Mouse (Mus musculus) liver, adult 2 months (tissue): Measurements from ENCODE around the gene Eif4ebp2. TPM values are rescaled to one million over a fixed set of nuclear protein-coding genes. Genes with fewer than 3 reads are reported as not detected.

ENCODE experiments used
- DNase-seq: peaks from one replicate; pipeline ENCODE4 v3.0.0-alpha.2; 2011; ENCODE audit warnings: low read depth, low spot score; ENCODE audit errors: extremely low read depth
- H3K27ac ChIP-seq: fragments of 200-500 bp; replicated peaks from 2 replicates; pipeline ENCODE4 v1.5.1; 2012; ENCODE audit warnings: low read depth, mild to moderate bottlenecking, control low read depth, inconsistent platforms, low read length; ENCODE audit not compliant: insufficient read depth
- H3K27me3 ChIP-seq: fragments of 200-500 bp; 2 replicates; pipeline ENCODE4 v1.6.1; 2012; ENCODE audit warnings: mild to moderate bottlenecking, moderate library complexity, low read length, inconsistent platforms; ENCODE audit not compliant: control insufficient read depth, insufficient read depth
- H3K36me3 ChIP-seq: fragments of 200-500 bp; 2 replicates; pipeline ENCODE4 v1.6.1; 2012; ENCODE audit warnings: low read length, inconsistent platforms; ENCODE audit not compliant: control insufficient read depth, insufficient read depth
- H3K4me1 ChIP-seq: fragments of 200-500 bp; 2 replicates; pipeline ENCODE4 v1.6.1; 2011; ENCODE audit warnings: low read length; ENCODE audit not compliant: control insufficient read depth, insufficient read depth
- H3K4me3 ChIP-seq: fragments of 200-500 bp; 2 replicates; pipeline ENCODE4 v1.5.1; 2011; ENCODE audit warnings: low read depth, mild to moderate bottlenecking, control low read depth, low read length, moderate library complexity; ENCODE audit not compliant: insufficient read depth
- H3K79me2 ChIP-seq: fragments of 200-500 bp; 2 replicates; pipeline ENCODE4 v1.6.1; 2012; ENCODE audit warnings: inconsistent platforms, mild to moderate bottlenecking, low read length, moderate library complexity; ENCODE audit not compliant: control insufficient read depth, insufficient read depth
- H3K9ac ChIP-seq: fragments of 200-500 bp; 2 replicates; pipeline ENCODE4 v1.6.1; 2012; ENCODE audit warnings: low read depth, mild to moderate bottlenecking, control low read depth, inconsistent platforms, low read length
- CTCF ChIP-seq: fragments of 200-500 bp; IDR thresholded peaks from 2 replicates; pipeline ENCODE4 v1.5.1; 2011; ENCODE audit warnings: low read depth, low read length, control low read depth
- POLR2A ChIP-seq: fragments of 200-500 bp; IDR thresholded peaks from 2 replicates; pipeline ENCODE4 v1.6.1; 2011; ENCODE audit warnings: low read length, control low read depth; ENCODE audit not compliant: insufficient read depth; ENCODE audit errors: extremely low read depth
- WGBS: fragments of 180-500 bp; shearing (Covaris S2); methylation state at CpG from one replicate; pipeline ENCODE4 v1.1.7; 2018; 5-methylcytosine and 5-hydroxymethylcytosine counted together
- polyA plus RNA-seq: library from polyadenylated mRNA; depleted of rRNA; stranded (reverse); fragments of >200 nt; gene quantifications from 2 replicates; pipeline ENCODE4 v1.2.3, GENCODE M21; 2012
- total RNA-seq: library from RNA; depleted of rRNA; stranded (reverse); fragments of >200 nt; gene quantifications from 2 replicates; pipeline ENCODE4 v1.2.3, GENCODE M21; 2014

Eif4ebp2 gene
- total and polyA plus RNA-seq, 2 experiments: 28.2 to 117 TPM

GRCm38 (mm10) chr10:61475594-61476439 lies 23.4 kb upstream of the Eif4ebp2 start, which contains the start of gene Lrrc20:
Gene Lrrc20 (plus strand): TSS chr10:61475801.
- under 1% methylated on average over 70 of the region's 70 CpGs for WGBS
- Histone ChIP-seq H3K79me2 (peaks cover 6% of the 10 kb centered on the region; the same call in 1 of the 2 replicates), H3K4me3 (peak within 1 kb of the TSS; percentile 86), H3K9ac (peak within 1 kb of the TSS; percentile 85), H3K27ac (peak within 1 kb of the TSS; percentile 82), H3K4me1 (peaks cover 4% of the 10 kb centered on the region; the same call in 1 of the 2 replicates), H3K27me3 (no peaks in the 10 kb centered on the region), H3K36me3 (no peaks in the 10 kb centered on the region)
- TF ChIP-seq CTCF (peak; percentile 37; the same call in 1 of the 2 replicates), POLR2A (peak; percentile 74; the same call in 1 of the 2 replicates)
- DNase-seq: peak; percentile 85

DNA sequence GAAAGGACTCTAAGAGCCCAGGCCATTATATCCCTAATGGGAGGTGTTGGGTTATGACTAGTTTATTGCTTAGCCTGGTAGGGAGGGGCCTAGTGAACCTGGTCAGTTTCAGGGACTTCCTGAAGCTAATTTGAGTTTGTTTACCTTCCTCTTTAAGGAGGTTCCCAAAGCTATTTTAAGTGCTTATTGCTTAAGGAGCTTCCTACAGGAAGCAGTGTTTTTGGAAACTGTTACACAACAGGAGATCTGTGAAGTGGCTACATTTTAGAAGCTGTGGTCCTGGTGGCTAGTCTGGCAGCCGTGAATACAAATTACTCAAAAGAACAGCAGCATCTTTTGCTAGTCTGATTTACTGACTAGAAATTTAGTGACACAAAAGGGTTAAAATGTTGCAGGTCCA lies 21.9 kb upstream of the Eif4ebp2 start:
- no peak overlapping the region for H3K9ac ChIP-seq
- no peaks in the 10 kb centered on the region for H3K36me3 ChIP-seq
- no peak for DNase-seq
- H3K79me2 ChIP-seq: peaks cover 6% of the 10 kb centered on the region; the same call in 1 of the 2 replicates
- no peak for TF ChIP-seq CTCF
- no peak for TF ChIP-seq POLR2A
- no peak overlapping the region for H3K27ac ChIP-seq
- no peak overlapping the region for H3K4me3 ChIP-seq
- 0 out of 2 replicates have a peak, but pooled peaks cover 4% of the 10 kb centered on the region for H3K4me1 ChIP-seq
- H3K27me3 ChIP-seq: no peaks in the 10 kb centered on the region
- WGBS: 69% methylated on average over 1 of the region's 1 CpGs

DNA sequence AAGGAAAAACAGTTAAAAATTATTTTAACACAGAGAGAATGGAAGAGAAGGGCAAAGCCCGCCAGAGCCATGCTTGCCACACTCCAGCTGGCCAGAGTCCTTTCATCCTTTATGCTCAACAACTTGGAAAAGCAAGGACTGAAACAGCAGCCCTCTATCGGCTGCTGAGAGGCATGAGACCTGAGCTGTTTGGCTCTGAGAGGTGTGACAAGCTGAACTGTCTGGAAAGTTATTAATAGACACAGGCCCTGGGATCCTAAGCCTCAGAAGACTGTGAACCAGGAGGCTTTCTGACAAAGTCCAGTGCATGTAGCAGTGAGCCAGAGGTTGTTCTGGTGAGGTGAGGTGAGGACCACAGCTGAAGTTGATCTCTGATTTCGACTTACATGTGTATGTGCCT lies 21.2 kb upstream of the Eif4ebp2 start:
- Histone ChIP-seq H3K9ac (no peak overlapping the region), H3K4me1 (0 out of 2 replicates have a peak, but pooled peaks cover 4% of the 10 kb centered on the region), H3K36me3 (no peaks in the 10 kb centered on the region), H3K27me3 (no peaks in the 10 kb centered on the region), H3K4me3 (no peak overlapping the region), H3K27ac (no peak overlapping the region), H3K79me2 (peaks cover 6% of the 10 kb centered on the region; the same call in 1 of the 2 replicates)
- TF ChIP-seq CTCF (no peak), POLR2A (no peak)
- DNase-seq: no peak
- 85% methylated on average over 3 of the region's 3 CpGs for WGBS

- no peak overlapping the region for H3K4me3 ChIP-seq
- H3K9ac ChIP-seq: no peak overlapping the region
- no peak overlapping the region for H3K27ac ChIP-seq
- no peak for DNase-seq
- WGBS: 75% methylated on average over 7 of the region's 7 CpGs
- no peaks in the 10 kb centered on the region for H3K36me3 ChIP-seq
- no peaks in the 10 kb centered on the region for H3K27me3 ChIP-seq
- no peaks in the 10 kb centered on the region for H3K79me2 ChIP-seq
- TF ChIP-seq POLR2A (no peak), CTCF (no peak)
- 0 out of 2 replicates have a peak, but pooled peaks cover 2% of the 10 kb centered on the region for H3K4me1 ChIP-seq
These were observed 16.4 kb upstream of the Eif4ebp2 start for GRCm38 (mm10) chr10:61468900-61469299.

DNA sequence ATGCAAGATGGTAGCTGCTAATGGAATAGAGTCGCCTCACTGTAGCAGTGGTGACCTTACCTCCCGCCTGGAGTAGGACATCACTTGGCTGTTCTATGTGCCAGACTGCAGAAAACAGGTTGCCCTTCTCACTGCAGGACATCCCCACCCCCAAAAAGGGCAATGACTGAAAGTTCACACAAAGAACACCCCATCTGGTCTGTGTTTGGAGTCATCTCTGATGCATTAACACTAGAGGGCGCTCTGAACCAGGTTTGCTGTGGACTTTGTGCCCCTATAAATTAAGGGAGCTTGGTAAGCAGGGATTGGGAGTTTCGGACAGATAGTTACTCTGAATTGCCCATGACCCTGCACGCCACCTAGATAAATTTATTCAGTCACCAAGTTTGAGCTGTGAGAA lies 14.4 kb upstream of the Eif4ebp2 start:
- TF ChIP-seq CTCF (peak; percentile 53), POLR2A (no peak)
- 10% methylated on average over 5 of the region's 5 CpGs for WGBS
- Histone ChIP-seq H3K4me1 (0 out of 2 replicates have a peak, but pooled peaks cover 2% of the 10 kb centered on the region), H3K36me3 (no peaks in the 10 kb centered on the region), H3K79me2 (no peaks in the 10 kb centered on the region), H3K27ac (no peak overlapping the region), H3K4me3 (no peak overlapping the region), H3K27me3 (no peaks in the 10 kb centered on the region), H3K9ac (no peak overlapping the region)
- peak; percentile 92 for DNase-seq

- H3K9ac ChIP-seq: no peak overlapping the region
These were observed 13.8 kb upstream of the Eif4ebp2 start for GRCm38 (mm10) chr10:61466242-61466641.

More at GRCm38 (mm10) chr10:61466242-61466641, 13.8 kb upstream of the Eif4ebp2 start:
- 69% methylated on average over 8 of the region's 8 CpGs for WGBS
- 0 out of 2 replicates have a peak, but pooled peaks cover 2% of the 10 kb centered on the region for H3K4me1 ChIP-seq
- no peaks in the 10 kb centered on the region for H3K36me3 ChIP-seq
- TF ChIP-seq CTCF: peak; percentile 51
- no peak for TF ChIP-seq POLR2A
- DNase-seq: no peak
- H3K4me3 ChIP-seq: no peak overlapping the region
- no peaks in the 10 kb centered on the region for H3K27me3 ChIP-seq
- no peak overlapping the region for H3K27ac ChIP-seq
- H3K79me2 ChIP-seq: no peaks in the 10 kb centered on the region
